Mouse (Mus musculus): ENCODE results near the gene Klhdc8b.
A peak's percentile ranks its signal among the peaks of the same experiment; 100 is the strongest.

Gene Klhdc8b

DNA sequence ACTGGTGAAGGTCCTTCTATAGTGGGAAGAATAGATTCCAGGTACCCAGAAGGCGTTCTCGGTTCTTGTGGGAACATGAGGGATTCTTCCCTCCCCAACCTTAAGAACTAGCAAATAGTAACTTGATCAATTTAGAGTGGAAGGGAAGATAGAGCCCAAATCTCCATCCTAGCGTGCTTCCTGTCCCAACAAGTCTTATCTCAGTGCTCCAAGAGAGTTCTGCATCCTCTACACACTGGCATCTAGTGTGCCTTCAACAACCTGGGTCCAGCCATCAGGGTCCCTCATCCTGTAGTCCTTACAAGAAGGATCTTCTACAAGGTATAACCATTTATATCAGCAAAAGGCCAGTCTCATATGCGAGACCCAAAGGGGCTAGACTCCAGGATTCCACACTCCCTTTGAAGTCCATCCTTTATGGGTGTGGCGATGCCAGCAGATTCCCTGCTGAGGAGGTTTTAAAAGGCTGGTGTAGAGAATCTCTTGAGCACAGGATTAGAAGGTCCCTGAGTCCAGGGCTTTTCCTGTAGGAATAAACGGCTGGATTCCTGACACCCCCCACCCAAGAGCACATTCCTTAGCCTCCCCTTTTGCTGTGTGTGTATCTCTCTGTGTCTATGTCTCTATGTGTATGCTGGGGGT lies 9.7 kb downstream of the Klhdc8b start:
- no peak for DNase-seq (ENCODE audit: low spot score)

DNA sequence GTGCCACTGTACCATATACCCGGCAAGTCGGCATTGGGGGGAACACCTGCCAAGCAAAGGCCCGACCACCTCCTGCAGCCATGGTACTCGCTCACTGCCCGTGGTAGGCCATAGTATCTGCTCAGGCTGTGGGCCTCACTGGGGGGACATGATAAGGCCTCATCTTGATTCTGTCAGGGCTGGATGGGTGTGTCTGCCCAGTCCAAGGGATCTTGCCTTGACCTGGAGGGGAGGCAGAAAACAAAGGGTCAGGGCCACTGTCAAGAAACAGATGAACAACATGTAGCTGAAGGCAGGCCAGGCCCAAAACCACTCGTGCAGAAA lies 10.2 kb downstream of the Klhdc8b start:
- no peak for DNase-seq (ENCODE audit: low spot score)

DNA sequence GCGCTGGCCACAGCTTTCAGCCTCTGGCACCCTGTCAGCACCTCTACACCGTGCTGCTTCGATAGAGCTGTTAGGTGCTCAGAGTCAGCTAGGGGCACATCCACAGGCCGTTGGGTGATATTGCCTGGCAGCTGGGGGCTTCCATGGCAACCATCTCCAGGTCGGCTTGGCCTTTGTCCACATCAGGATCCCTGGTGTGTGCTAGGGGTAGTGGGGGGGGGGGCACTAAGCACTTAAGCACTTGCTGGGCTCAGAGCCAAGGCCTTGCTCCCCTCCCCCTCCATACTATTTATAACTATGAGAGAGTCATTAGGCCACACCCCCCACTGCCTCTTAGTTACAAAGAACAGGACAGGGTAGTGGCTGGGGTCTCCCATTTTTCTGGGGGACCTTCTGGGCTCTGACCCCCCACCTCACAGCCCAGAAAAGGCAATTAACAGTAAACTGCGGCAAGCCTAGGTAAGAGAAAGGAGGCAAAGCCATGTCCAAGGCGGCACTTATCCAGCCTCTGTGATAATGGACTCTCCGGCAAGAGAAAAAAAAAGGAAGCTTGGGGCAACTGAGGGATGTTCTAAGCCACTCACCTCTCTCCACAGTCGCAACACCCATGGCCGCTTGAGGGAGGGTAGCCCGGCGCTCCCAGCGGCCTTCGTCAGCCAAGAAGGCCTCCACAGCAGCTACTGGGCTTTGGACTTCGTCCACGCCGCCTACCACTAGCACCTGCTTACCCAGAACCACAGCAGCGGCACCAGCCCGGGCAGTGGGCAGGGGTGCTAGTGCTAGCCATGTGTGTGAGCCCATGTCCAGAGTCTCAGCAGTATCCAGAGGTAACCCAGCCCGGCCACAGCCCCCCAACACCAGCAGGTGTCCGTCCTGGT lies 10.8 kb downstream of the Klhdc8b start:
- DNase-seq (ENCODE audit: low spot score), result peak; percentile 33

DNA sequence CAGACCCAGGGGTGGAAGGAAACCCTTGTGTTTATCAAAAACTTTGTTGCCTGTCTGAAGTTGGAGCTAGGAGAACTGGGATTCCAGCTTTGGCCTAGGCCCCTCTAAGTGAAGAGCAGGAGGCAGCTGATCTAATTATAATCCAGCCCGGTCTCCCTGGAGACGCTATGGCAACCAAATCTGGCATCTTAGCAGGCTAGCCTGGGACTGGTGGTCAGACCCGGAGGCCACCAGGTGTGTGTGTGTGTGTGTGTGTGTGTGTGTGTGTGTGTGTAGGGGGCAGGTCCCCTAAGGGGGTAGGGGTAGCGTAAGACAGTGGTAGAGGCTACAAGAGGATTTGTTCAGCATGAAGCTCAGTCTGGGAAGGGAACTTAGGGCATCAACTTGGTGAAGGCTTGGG lies 11.5 kb downstream of the Klhdc8b start:
- peak; percentile 84 for DNase-seq (ENCODE audit: low spot score)

DNA sequence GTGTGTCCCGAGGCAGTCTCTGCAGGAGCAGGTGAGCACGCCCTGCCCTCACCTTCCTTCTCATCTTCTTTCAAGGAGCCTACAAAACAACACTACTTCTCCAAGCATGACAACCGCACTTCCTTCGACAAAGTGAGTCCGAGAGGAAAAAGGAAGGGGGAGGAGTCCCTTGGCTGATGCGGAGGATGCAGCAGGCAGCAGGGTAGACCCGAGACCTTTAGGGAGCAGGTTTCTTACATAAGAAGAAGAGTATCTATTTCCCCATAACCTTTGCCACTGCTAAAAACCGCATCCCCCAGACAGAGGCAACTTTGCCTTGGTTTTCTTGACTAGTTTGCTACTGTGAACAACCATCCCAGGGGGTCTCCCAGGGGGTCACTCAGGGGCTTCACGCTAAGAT lies 16.3 kb downstream of the Klhdc8b start:
- no peak for DNase-seq (ENCODE audit: low spot score)

DNA sequence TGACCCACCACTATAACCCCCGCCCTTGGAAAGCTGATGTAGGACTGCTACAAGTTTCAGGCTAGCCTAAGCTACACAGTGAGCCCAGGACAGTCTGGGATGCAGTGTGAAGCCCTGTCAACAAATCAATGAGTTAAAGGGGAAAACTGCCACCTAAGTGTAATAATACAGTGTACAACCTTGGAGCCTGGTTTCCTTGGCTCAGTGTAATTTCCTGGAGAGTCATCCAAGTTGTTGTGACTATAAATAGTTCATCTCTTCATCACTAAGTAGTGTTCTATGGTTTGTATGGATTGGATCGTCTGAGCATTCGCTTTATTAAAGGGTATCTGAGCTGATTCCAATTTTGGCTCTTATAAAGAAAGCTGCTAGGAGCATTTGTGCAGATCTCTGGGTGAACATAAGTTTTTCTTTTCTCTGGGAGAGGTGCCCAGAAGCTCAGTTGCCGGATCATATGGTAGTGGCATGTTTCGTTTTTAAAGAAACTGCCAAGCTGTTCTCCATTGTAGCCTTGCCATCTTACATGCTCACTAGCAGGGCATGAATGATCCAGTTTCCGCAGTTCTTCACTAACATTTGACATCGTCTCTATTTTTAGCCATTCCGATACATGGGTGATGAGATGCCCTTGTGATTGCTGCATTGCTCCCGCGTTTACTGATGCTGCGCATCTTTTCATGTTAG lies 20.0 kb downstream of the Klhdc8b start:
- no peak for DNase-seq (ENCODE audit: low spot score)

DNA sequence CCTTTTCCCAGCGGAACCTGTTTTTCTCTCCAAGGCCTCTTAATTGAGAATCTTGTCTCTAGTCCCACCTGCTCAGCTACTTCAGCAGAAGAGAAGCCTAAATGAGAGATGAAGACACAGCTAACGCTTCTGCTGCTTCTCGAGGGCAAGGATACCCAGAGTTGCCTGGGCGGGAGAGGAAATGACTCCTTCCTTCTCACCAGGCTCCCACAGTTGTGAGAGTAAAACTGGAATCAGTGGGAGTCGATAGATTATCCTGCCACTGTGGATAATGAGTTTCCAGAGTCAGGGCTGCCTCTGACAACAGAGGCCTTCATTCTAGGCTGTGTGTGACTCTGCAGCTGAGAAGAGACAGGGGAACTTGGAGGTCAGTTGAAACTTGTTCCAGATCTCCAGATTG lies 20.9 kb downstream of the Klhdc8b start:
- DNase-seq (ENCODE audit: low spot score), result no peak

DNA sequence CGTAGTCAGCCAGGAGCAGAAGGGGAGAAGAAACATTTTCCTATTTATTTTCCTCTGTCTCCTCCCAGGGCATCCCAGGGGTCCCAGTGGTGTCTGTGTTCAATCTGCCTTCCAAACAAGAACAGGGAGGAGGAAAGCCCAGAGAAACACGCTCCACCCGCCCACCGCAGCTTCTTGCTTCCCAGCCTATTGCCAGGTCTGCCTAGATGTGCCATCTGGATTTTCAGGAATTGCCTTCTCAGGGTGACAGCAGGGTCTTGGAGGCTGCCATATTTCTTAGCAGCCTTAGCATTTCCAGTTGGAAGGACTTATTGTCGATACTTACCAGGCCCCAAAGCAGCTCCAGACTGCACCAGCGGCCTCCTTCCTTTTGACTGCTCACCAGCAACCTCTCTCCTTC lies 22.2 kb downstream of the Klhdc8b start:
- DNase-seq (ENCODE audit: low spot score), result no peak

DNA sequence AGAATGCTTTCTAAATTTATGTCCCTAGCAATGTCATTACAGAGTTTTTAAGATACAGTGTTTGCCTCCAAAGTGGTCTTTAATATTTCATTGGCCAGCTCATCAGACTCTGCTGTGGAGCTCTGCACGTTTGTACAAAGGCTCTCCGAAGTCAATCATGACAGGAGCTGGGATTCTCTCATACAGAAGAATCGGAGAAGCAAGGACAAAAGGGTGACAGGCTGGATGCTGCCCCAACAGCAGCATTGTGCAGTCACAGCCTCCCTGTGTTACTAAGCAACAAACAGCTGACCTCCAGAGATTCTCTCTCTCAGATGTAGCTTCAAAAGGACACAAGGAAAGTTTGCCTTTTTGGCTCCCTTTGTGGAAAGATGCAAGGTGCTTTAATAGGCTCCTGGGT lies 25.2 kb downstream of the Klhdc8b start, which contains the start of gene BC048562:
Gene BC048562 (plus strand): TSS at position 301 of the 400 bp plus-strand sequence.
- no peak for DNase-seq (ENCODE audit: low spot score)

DNA sequence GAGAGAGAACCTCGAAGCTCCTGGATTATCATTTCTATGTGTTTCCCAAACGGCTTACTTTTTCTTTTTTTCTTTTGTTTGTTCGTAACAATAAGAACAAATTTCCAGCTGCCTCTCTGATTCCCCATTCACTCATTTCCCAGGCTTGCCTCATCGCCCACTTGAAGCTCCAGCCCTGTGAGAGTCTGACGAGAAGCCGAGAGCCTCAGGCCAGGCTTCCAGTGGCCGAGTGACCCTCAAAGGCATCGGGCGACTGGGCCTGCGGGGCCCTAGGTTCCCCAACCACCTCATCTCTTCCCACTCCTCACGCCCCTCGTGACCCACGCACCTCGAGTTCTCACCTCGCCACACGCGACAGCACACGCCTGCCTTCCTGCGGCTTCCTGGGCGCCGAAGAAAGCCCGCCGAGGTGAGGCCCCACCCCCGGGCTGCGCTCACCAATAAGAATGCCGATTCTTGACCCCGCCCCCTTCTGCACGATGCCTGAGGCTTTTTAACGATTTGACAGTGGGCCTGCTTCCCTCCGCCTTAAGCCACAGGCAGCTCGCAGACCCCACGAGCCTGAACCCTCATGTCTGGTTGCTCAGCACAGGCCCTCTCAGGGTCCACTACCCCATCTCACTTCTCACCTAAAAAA lies 29.8 kb downstream of the Klhdc8b start:
- DNase-seq (ENCODE audit: low spot score), result peak; percentile 59

DNA sequence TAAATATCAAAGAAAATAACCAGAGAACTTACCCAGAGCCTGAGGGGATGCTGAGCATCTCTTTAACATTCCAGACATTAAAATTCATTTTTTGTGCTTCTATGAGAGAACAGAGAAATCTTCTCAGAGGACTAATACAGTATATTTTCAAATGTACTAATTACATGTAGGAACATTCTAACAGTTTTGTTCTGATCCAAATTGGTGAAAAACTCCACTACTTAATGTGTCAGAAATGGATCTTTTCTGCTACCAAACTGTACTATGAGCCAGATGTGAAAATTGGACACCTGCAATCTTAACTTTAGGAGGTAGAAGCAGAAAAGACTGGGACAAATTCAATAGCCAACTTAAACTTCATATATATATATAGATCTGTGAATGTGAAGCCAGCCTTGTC lies 33.0 kb downstream of the Klhdc8b start, which contains the start of gene Ccdc36:
Gene Ccdc36 (minus strand): TSS at position 101 of the 400 bp plus-strand sequence.
- no peak for DNase-seq (ENCODE audit: low spot score)

DNA sequence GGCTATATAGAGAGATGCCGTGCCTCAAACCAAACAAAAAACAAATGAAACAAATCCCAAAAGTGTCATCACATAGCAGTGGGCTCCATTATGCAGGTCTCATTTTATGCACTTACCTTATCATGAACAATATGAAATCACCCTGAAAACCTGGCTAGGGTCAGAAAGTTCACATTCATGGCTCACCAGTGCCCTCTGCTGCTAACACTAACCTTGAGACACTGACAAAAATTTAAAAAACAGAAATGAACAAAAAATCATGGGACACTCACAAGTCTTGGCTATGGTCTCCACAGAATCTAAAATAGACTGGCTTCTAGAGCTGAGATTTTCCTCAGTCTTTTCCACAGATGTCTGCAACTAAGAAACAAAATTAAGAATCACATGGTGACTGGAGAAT lies 49.2 kb downstream of the Klhdc8b start:
- peak; percentile 37 for DNase-seq (ENCODE audit: low spot score)

DNA sequence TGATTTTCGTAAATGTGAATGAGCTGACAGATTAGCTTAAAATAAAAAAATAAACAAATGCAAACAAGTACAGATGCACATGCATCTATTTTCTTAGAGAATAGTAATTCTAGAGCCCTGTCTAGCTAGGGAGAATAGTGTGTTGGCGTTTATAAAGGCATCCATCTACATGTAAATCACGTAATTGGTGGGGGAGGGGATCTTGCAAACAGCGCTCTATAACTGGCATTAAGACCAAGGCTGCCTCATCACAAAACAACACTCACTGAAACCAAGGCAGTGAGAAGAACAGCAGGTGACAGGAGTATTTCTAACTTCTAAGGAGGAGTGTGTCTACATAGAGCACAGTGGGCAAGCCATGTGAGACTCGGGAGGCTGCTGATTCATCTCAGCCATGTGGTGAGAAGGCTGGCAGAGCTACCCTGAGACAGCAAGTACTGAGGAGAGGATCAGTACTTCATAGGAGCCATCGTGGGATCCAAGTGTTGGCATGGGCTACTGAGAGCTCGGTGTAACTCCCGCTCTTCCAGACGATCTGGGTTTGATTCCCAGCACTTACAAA lies 49.9 kb downstream of the Klhdc8b start:
- no peak for DNase-seq (ENCODE audit: low spot score)

DNA sequence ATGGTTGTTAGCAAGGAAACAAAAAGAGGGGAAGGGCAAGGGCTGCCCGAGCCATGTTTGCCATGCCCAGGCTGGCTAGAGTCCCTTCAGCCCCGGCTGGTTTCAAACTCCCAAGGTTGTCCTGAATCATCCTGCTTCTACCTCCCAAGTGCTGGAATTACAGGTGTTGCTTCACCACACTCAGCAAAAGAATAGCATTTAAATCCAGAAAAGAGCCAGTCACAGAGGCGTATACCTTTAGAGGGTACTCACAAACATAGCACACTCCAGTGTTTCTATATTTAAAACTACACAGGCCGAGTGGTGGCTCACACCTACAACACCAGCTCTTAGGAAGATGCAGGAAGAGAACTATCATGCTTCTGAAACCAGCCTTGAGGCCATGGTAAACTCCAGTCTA lies 51.8 kb downstream of the Klhdc8b start:
- no peak for DNase-seq (ENCODE audit: low spot score)

DNA sequence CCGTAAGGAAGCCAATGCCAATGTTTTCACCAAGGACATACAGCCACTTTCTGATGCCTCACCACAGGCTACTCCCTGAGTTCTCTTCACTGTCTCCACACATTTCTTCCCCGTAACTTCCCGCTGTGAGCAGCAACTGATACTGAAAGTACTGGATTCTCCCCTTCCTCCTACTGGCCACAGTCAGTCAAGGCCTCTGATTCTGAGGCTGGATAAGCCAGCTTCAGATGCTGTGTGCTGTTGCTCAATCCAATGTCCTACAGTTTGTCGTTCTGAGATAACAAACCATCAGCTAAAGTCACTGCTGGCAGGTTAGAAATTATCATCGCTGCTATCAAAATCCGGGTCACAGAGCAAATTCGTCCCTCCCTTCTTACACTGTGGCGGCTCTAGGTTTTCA lies 56.9 kb downstream of the Klhdc8b start:
- DNase-seq (ENCODE audit: low spot score), result no peak

DNA sequence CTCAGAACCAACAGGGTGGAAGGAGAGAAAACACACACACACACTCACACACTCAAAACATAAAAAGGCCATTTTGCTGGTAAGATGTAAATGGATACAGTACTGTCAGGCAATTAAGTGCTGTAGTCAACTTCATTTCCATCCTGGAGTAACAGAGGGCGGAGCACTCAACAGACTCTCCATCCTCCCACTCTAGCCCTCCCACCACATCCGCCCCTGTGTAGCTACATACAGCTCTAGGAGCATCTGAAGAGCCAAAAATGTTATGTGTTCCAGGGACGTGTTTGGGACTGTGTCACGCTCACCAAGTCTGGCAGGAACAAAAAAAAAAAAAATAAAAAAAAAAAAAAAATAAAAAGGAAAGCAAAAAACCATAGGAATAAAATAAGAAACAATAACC lies 58.3 kb downstream of the Klhdc8b start:
- no peak for DNase-seq (ENCODE audit: low spot score)

DNA sequence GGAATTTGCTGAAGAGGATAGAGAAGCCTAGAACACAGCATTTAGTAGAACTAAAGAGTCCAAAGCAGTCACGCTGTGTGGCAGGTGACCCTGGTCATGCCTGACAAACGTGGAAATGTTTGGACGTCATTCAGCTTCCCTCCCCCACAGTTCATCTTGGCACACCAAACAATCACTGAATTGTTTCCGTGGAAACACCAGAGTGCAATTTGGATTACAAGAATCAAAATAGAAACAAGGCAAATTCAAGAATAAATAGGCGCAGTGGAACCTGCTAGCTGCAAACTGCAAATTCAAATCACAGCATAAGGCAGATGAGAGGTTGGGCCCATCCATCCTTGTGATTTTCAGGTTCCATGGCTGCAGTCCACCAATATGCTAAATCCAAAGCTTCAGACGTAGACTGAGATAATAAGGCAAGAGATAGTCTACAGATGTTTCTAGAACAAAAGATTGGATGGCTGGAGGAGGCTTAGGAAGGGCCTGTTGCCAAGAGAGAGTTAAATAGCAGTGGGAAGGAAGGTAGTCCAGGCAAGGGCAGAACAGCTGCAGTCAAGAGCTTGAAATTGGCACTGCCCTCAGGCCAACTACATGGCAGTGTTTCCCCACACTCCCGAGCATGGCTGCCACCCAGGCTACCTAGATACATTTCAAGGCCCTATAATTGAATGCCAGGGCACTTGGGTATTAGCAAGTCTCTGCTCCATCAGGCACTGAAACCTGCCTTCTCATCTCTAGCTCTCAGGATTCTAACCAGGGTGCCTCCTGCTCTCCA lies 60.0 kb downstream of the Klhdc8b start:
- DNase-seq (ENCODE audit: low spot score), result no peak

DNA sequence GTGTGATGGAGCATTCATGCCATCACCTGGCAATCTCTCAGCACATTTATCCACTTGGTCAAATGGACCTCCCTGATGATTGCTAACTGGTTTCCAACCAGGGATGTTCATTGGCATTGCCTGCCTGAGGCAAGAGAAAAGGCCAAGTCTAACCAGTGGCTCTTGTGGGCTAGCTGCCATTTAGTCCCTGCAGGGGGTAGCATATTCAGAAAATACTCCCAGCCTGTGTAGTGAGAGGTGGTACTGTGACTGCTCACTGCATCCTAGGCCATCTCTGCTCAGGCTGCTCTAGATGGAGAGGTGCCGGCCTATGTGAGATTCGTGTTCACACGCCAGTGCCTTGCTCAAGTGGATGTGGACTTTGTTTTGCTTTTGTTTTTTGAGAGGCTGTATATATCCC lies 63.1 kb downstream of the Klhdc8b start:
- no peak for DNase-seq (ENCODE audit: low spot score)
